In the genomic region with DNA sequence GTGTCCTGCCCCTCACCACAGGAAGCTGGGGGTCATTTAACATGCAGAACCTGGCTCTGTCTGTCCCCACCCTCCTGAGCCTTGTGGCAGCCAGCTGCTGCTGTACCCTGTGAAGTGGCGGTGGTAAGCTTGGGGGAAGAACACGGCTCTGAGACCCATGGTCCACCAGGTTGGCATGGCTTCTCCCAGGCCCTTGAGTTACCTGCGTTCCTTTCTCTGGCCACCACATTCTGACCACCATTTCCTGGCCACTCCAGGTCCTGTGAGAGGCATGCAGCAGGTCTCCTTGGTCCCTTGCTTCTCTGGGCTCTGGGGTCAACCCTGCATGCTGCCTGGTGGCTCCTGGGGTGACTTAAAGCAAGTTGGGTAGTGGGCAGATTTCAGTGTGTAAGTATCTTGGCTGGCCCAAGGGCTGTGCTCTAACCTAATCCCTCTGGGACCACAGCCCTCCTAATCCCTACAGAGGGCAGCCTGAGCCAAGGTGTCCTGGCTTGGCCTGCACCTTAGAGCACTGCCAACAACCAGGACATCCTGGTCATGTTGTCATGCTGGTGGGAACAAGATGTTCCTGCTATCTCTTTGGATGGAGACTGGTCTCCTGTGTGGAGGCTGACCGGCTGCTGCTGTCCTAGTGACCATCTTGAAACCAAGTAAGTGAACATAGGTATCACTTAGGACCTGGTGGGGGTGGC, we compare ENCODE assay signal across 8 mouse cellular contexts. TPM values are rescaled to one million over a fixed set of nuclear protein-coding genes. Genes with fewer than 3 reads are reported as not detected.
DNase-seq lines count a peak whose midpoint lies in the region; ATAC-seq and TF ChIP-seq lines count a peak whose summit lies in the region.

A gene (minus strand): TSS at position 343 of the 692 bp plus-strand sequence.

- no peak within 1 kb of the TSS for H3K27ac ChIP-seq in cerebellum, adult 2 months (ENCODE audit: insufficient read depth, low read length)
- H3K27ac ChIP-seq in forebrain, embryonic 13.5 days, result peak within 1 kb of the TSS; percentile 37; the same call in 1 of the 2 replicates
- H3K27ac ChIP-seq in liver, embryonic 16.5 days (ENCODE audit: low read length), result no peak within 1 kb of the TSS; the same call in 1 of the 2 replicates

- H3K27me3 ChIP-seq in cerebellum, adult 2 months (ENCODE audit: control insufficient read depth, insufficient read depth, low read length), result no peaks in the 10 kb centered on the region
- peaks cover 19% of the 10 kb centered on the region for H3K27me3 ChIP-seq in E14TG2a.4 (ENCODE audit: insufficient read depth, low read length)
- H3K27me3 ChIP-seq in forebrain, embryonic 13.5 days, result no peaks in the 10 kb centered on the region
- no peaks in the 10 kb centered on the region for H3K27me3 ChIP-seq in liver, embryonic 16.5 days (ENCODE audit: control insufficient read depth, insufficient read depth, low read depth, low read length)

- H3K4me1 ChIP-seq in cerebellum, adult 2 months (ENCODE audit: control insufficient read depth, insufficient read depth, low read length), result peaks cover 23% of the 10 kb centered on the region
- peaks cover 70% of the 10 kb centered on the region for H3K4me1 ChIP-seq in E14TG2a.4 (replicated peaks; ENCODE audit: low read depth, low read length)
- peaks cover 35% of the 10 kb centered on the region for H3K4me1 ChIP-seq in forebrain, embryonic 13.5 days
- peaks cover 44% of the 10 kb centered on the region for H3K4me1 ChIP-seq in liver, embryonic 16.5 days (ENCODE audit: control insufficient read depth, low read depth, low read length)

- 64% methylated on average over 4 of the region's 4 CpGs for WGBS in cerebellum, adult 2 months
- 89% methylated on average over 4 of the region's 4 CpGs for WGBS in forebrain, embryonic 13.5 days
- WGBS in liver, embryonic 16.5 days (ENCODE audit: insufficient replicate concordance), result 83% methylated on average over 4 of the region's 4 CpGs

- no peak for ATAC-seq in cerebellum, adult (ENCODE audit: insufficient number of reproducible peaks, low FRiP score, low TSS enrichment)
- ATAC-seq in forebrain, embryonic 13.5 days, result no peak
- no peak for ATAC-seq in liver, embryonic 16.5 days (ENCODE audit: low read depth)

- intact Hi-C loops in heart, postnatal 36 days (cut with DNase I), result loop anchor here (2.0 kb wide), 2 partner anchors 34 to 58 kb away; a partner anchor contains a TSS

- TF ChIP-seq POLR2A in cerebellum, adult 2 months (IDR thresholded peaks at IDR 0.05; ENCODE audit: borderline replicate concordance, insufficient read depth, low read length), result no peak

- DNase-seq in cerebellum, adult 2 months, result peak; percentile 27 to 39
- peak in 1 of 2 experiments; percentile 46 for DNase-seq in heart, postnatal 36 days
- DNase-seq in MN1 (ENCODE audit: low spot score), result no peak
- DNase-seq in ovary, postnatal 36 days (ENCODE audit: low spot score), result no peak

- no peak for TF ChIP-seq CTCF in cerebellum, adult 2 months (IDR thresholded peaks at IDR 0.05; ENCODE audit: borderline replicate concordance, insufficient read depth, low read depth, low read length)
- TF ChIP-seq CTCF in E14TG2a.4 (conservative IDR thresholded peaks at IDR 0.05; ENCODE audit: low read length), result no peak

- H3K9me3 ChIP-seq in E14TG2a.4 (ENCODE audit: low read length), result no peaks in the 10 kb centered on the region
- H3K9me3 ChIP-seq in forebrain, embryonic 13.5 days (replicated peaks), result no peaks in the 10 kb centered on the region
- H3K9me3 ChIP-seq in liver, embryonic 16.5 days (replicated peaks; ENCODE audit: control insufficient read depth, low read length), result no peaks in the 10 kb centered on the region

- no peak within 1 kb of the TSS for H3K4me2 ChIP-seq in forebrain, embryonic 13.5 days
- peak within 1 kb of the TSS; percentile 70 for H3K4me2 ChIP-seq in liver, embryonic 16.5 days (ENCODE audit: low read depth, low read length)

- no peak within 1 kb of the TSS for H3K4me3 ChIP-seq in cerebellum, adult 2 months (replicated peaks; ENCODE audit: insufficient read depth, low read depth, low read length)
- H3K4me3 ChIP-seq in E14TG2a.4 (replicated peaks; ENCODE audit: low read length), result peak within 1 kb of the TSS; percentile 70
- no peak within 1 kb of the TSS for H3K4me3 ChIP-seq in forebrain, embryonic 13.5 days
- H3K4me3 ChIP-seq in liver, embryonic 16.5 days (ENCODE audit: low read depth, low read length), result no peak within 1 kb of the TSS

- H3K9ac ChIP-seq in forebrain, embryonic 13.5 days, result no peak within 1 kb of the TSS
- no peak within 1 kb of the TSS; the same call in 1 of the 2 replicates for H3K9ac ChIP-seq in liver, embryonic 16.5 days (ENCODE audit: low read depth, low read length)

- H3K36me3 ChIP-seq in E14TG2a.4 (ENCODE audit: insufficient read depth, low read length), result peaks cover under 1% of the 10 kb centered on the region; the same call in 1 of the 2 replicates
- no peaks in the 10 kb centered on the region for H3K36me3 ChIP-seq in forebrain, embryonic 13.5 days (ENCODE audit: poor library complexity, severe bottlenecking)
- no peaks in the 10 kb centered on the region for H3K36me3 ChIP-seq in liver, embryonic 16.5 days (ENCODE audit: control insufficient read depth, insufficient read depth)

RNA-seq across cellular contexts. Expression of the gene that starts here (rescaled TPM):
- polyA plus RNA-seq in cerebellum, adult 2 months (2012; rRNA removed), result 15.6 and 20.9 TPM in 2 replicates
- polyA plus RNA-seq in forebrain, embryonic 13.5 days (2015; fragmentation: Nextera tagmentation; extraction: Ambion mirVana), result 18.3 and 21.8 TPM in 2 replicates
- total RNA-seq in heart, postnatal 36 days (2021), result 100 to 1,000 TPM; 183 to 206 TPM
- polyA plus RNA-seq in liver, embryonic 16.5 days (2015; fragmentation: Nextera tagmentation; extraction: Ambion mirVana), result 35.9 and 37.6 TPM in 2 replicates

Comparison
In these comparisons a context has a peak if more than half of its experiments do, and no peak if none do; other contexts are left out.
1. DNase-seq: peak in cerebellum, adult 2 months (2 of 2); none in MN1 (single experiment) and ovary, postnatal 36 days (single experiment).